Mouse (Mus musculus): ENCODE measurements at regions not wholly inside any gene's neighbourhood (a gene's known extent, or its start where the extent isn't known, plus 50 kb on each side); places are given as distances from the start of the nearest gene placed in this dataset.

- no peak for DNase-seq (ENCODE audit: extremely low spot score in 1 of 2, low spot score in 1 of 2)
Measured at GRCm38 (mm10) chr14:73730796-73731195, 69.8 kb downstream of the Gm21750 start.

- DNase-seq (ENCODE audit: extremely low spot score in 1 of 2, low spot score in 1 of 2), result peak; percentile 39 to 61
Measured at GRCm38 (mm10) chr14:73732161-73732560, 71.1 kb downstream of the Gm21750 start.

- peak in 1 of 2 experiments; percentile 22 for DNase-seq (ENCODE audit: extremely low spot score in 1 of 2, low spot score in 1 of 2)
Measured at GRCm38 (mm10) chr14:73750790-73751189, 89.8 kb downstream of the Gm21750 start.

GRCm38 (mm10) chr14:73759986-73760385 lies 99.0 kb downstream of the Gm21750 start:
- peak in 1 of 2 experiments; percentile 51 for DNase-seq (ENCODE audit: extremely low spot score in 1 of 2, low spot score in 1 of 2)

- no peak for DNase-seq (ENCODE audit: extremely low spot score in 1 of 2, low spot score in 1 of 2)
Measured at GRCm38 (mm10) chr14:73772964-73773363, 111.9 kb downstream of the Gm21750 start.

GRCm38 (mm10) chr14:73773810-73774209 lies 112.8 kb downstream of the Gm21750 start:
- no peak for DNase-seq (ENCODE audit: extremely low spot score in 1 of 2, low spot score in 1 of 2)

- DNase-seq (ENCODE audit: extremely low spot score in 1 of 2, low spot score in 1 of 2), result peak in 1 of 2 experiments; percentile 85
Measured at GRCm38 (mm10) chr14:73776066-73776465, 115.0 kb downstream of the Gm21750 start.

- DNase-seq (ENCODE audit: extremely low spot score in 1 of 2, low spot score in 1 of 2), result no peak
Measured at GRCm38 (mm10) chr14:73807169-73807568, 146.1 kb downstream of the Gm21750 start.

GRCm38 (mm10) chr14:73838890-73839289 lies 177.9 kb downstream of the Gm21750 start:
- no peak for DNase-seq (ENCODE audit: extremely low spot score in 1 of 2, low spot score in 1 of 2)

- DNase-seq (ENCODE audit: extremely low spot score in 1 of 2, low spot score in 1 of 2), result no peak
Measured at GRCm38 (mm10) chr14:73861782-73862181, 200.8 kb downstream of the Gm21750 start.

- DNase-seq (ENCODE audit: extremely low spot score in 1 of 2, low spot score in 1 of 2), result no peak
Measured at GRCm38 (mm10) chr14:73874337-73874736, 213.3 kb downstream of the Gm21750 start.

- no peak for DNase-seq (ENCODE audit: extremely low spot score in 1 of 2, low spot score in 1 of 2)
Measured at GRCm38 (mm10) chr14:73875916-73876315, 214.9 kb downstream of the Gm21750 start.

GRCm38 (mm10) chr14:73878267-73878666 lies 217.2 kb downstream of the Gm21750 start:
- DNase-seq (ENCODE audit: extremely low spot score in 1 of 2, low spot score in 1 of 2), result no peak

GRCm38 (mm10) chr14:73878866-73879419 lies 217.9 kb downstream of the Gm21750 start:
- DNase-seq (ENCODE audit: extremely low spot score in 1 of 2, low spot score in 1 of 2), result no peak

GRCm38 (mm10) chr14:73891451-73891850 lies 230.4 kb downstream of the Gm21750 start:
- no peak for DNase-seq (ENCODE audit: extremely low spot score in 1 of 2, low spot score in 1 of 2)

GRCm38 (mm10) chr14:73894844-73895243 lies 233.8 kb downstream of the Gm21750 start:
- no peak for DNase-seq (ENCODE audit: extremely low spot score in 1 of 2, low spot score in 1 of 2)

GRCm38 (mm10) chr14:73895266-73895665 lies 234.2 kb downstream of the Gm21750 start:
- DNase-seq (ENCODE audit: extremely low spot score in 1 of 2, low spot score in 1 of 2), result no peak

GRCm38 (mm10) chr14:73899078-73899477 lies 238.1 kb downstream of the Gm21750 start:
- DNase-seq (ENCODE audit: extremely low spot score in 1 of 2, low spot score in 1 of 2), result no peak

GRCm38 (mm10) chr14:73902085-73902713 lies 241.2 kb downstream of the Gm21750 start:
- DNase-seq (ENCODE audit: extremely low spot score in 1 of 2, low spot score in 1 of 2), result no peak

GRCm38 (mm10) chr14:73913756-73914448 lies 252.9 kb downstream of the Gm21750 start:
- DNase-seq (ENCODE audit: extremely low spot score in 1 of 2, low spot score in 1 of 2), result peak; percentile 16 to 17

GRCm38 (mm10) chr14:73915990-73916389 lies 255.0 kb downstream of the Gm21750 start:
- DNase-seq (ENCODE audit: extremely low spot score in 1 of 2, low spot score in 1 of 2), result no peak

- DNase-seq (ENCODE audit: extremely low spot score in 1 of 2, low spot score in 1 of 2), result no peak
Measured at GRCm38 (mm10) chr14:73931095-73931494, 270.1 kb downstream of the Gm21750 start.

Measured in frontal cortex, adult 2 months (tissue).